Mouse (Mus musculus): ENCODE measurements around the gene Mplkip. TPM values are rescaled to one million over a fixed set of nuclear protein-coding genes. Genes with fewer than 3 reads are reported as not detected.

The Mplkip gene
- 14.7 and 16.6 TPM in 2 replicates for polyA plus RNA-seq (2012; rRNA removed)

GRCm38 (mm10) chr13:17694911-17695699, at the start of gene Mplkip, which contains the start of gene Sugct:
Gene Mplkip, plus strand, starts transcription at chr13:17695192.
Gene Sugct, minus strand, starts transcription at chr13:17695553.
- peak; percentile 99 for DNase-seq (ENCODE audit: low spot score)

GRCm38 (mm10) chr13:17667380-17667779, 27.6 kb upstream of the Mplkip start:
- no peak for DNase-seq (ENCODE audit: low spot score)

GRCm38 (mm10) chr13:17671122-17671521, 23.9 kb upstream of the Mplkip start:
- no peak for DNase-seq (ENCODE audit: low spot score)

GRCm38 (mm10) chr13:17689461-17689860, 5.5 kb upstream of the Mplkip start:
- DNase-seq (ENCODE audit: low spot score), result no peak

- DNase-seq (ENCODE audit: low spot score), result no peak
Observed at GRCm38 (mm10) chr13:17690686-17691085, 4.3 kb upstream of the Mplkip start.

GRCm38 (mm10) chr13:17691436-17691835, 3.6 kb upstream of the Mplkip start:
- no peak for DNase-seq (ENCODE audit: low spot score)

GRCm38 (mm10) chr13:17693816-17694215, 1.2 kb upstream of the Mplkip start:
- no peak for DNase-seq (ENCODE audit: low spot score)

GRCm38 (mm10) chr13:17694414-17694813, 578 bp upstream of the Mplkip start:
- no peak for DNase-seq (ENCODE audit: low spot score)

- no peak for DNase-seq (ENCODE audit: low spot score)
Observed at GRCm38 (mm10) chr13:17695898-17696580, 1.0 kb downstream of the Mplkip start.

- DNase-seq (ENCODE audit: low spot score), result no peak
Observed at GRCm38 (mm10) chr13:17700090-17700715, 5.2 kb downstream of the Mplkip start.

GRCm38 (mm10) chr13:17701322-17701721, 6.3 kb downstream of the Mplkip start:
- DNase-seq (ENCODE audit: low spot score), result no peak

GRCm38 (mm10) chr13:17702311-17702710, 7.3 kb downstream of the Mplkip start:
- DNase-seq (ENCODE audit: low spot score), result no peak

- no peak for DNase-seq (ENCODE audit: low spot score)
Observed at GRCm38 (mm10) chr13:17705188-17705826, 10.3 kb downstream of the Mplkip start.

- no peak for DNase-seq (ENCODE audit: low spot score)
Observed at GRCm38 (mm10) chr13:17708784-17709311, 13.9 kb downstream of the Mplkip start.

- no peak for DNase-seq (ENCODE audit: low spot score)
Observed at GRCm38 (mm10) chr13:17717357-17717756, 22.4 kb downstream of the Mplkip start.

GRCm38 (mm10) chr13:17727922-17728321, 32.9 kb downstream of the Mplkip start:
- DNase-seq (ENCODE audit: low spot score), result no peak

- no peak for DNase-seq (ENCODE audit: low spot score)
Observed at GRCm38 (mm10) chr13:17728798-17729197, 33.8 kb downstream of the Mplkip start.

Other genes with a start within 250 kb of the Mplkip start
- gene Sugct, start 361 bp downstream of the Mplkip start, polyA plus RNA-seq (2012; rRNA removed), result 3.8 and 6.5 TPM in 2 replicates
- 23.9 and 27.8 TPM in 2 replicates for gene Cdk13, start 109.9 kb downstream of the Mplkip start, polyA plus RNA-seq (2012; rRNA removed)
- 39.1 and 45.2 TPM in 2 replicates for gene Rala, start 249.0 kb downstream of the Mplkip start, polyA plus RNA-seq (2012; rRNA removed)